Mouse (Mus musculus): ENCODE measurements at regions not wholly inside any gene's neighbourhood (a gene's known extent, or its start where the extent isn't known, plus 50 kb on each side); places are given as distances from the start of the nearest gene placed in this dataset.

- DNase-seq (ENCODE audit: low spot score in 2 of 2): peak; percentile 6 to 36
Observed at GRCm38 (mm10) chr12:42987018-42987606, 1223.0 kb downstream of the Dnajb9 start.

- no peak for DNase-seq (ENCODE audit: low spot score in 2 of 2)
Observed at GRCm38 (mm10) chr12:42986505-42986904, 1223.6 kb downstream of the Dnajb9 start.

GRCm38 (mm10) chr12:42986096-42986495 is 1224.0 kb downstream of the Dnajb9 start:
- DNase-seq (ENCODE audit: low spot score in 2 of 2): no peak

GRCm38 (mm10) chr12:42978828-42979227 is 1231.3 kb downstream of the Dnajb9 start:
- DNase-seq (ENCODE audit: low spot score in 2 of 2): no peak

- no peak for DNase-seq (ENCODE audit: low spot score in 2 of 2)
Observed at GRCm38 (mm10) chr12:42972766-42973165, 1237.4 kb downstream of the Dnajb9 start.

GRCm38 (mm10) chr12:42961535-42961934 is 1248.6 kb downstream of the Dnajb9 start:
- peak in 1 of 2 experiments; percentile 60 for DNase-seq (ENCODE audit: low spot score in 2 of 2)

- DNase-seq (ENCODE audit: low spot score in 2 of 2): peak in 1 of 2 experiments; percentile 3
Observed at GRCm38 (mm10) chr12:42947961-42948360, 1262.2 kb downstream of the Dnajb9 start.

GRCm38 (mm10) chr12:42914374-42914773 is 1295.8 kb downstream of the Dnajb9 start:
- DNase-seq (ENCODE audit: low spot score in 2 of 2): no peak
